Mouse (Mus musculus): ENCODE measurements around the gene Zdhhc18.

- TF ChIP-seq CTCF (IDR thresholded peaks at IDR 0.05; ENCODE audit: low read depth, low read length), result no peak
- TF ChIP-seq POLR2A (IDR thresholded peaks at IDR 0.05; ENCODE audit: borderline replicate concordance, low read depth, low read length), result no peak
These were observed 23.7 kb downstream of the Zdhhc18 start for GRCm38 (mm10) chr4:133626221-133626620.

All from bone marrow macrophage, adult 2 months (primary cell).